Mouse (Mus musculus) thymus, adult 2 months (tissue): ENCODE data around the gene 4930513O06Rik.

Experiments
- CTCF ChIP-seq: fragments of 200-500 bp; IDR thresholded peaks from 2 replicates; pipeline ENCODE4 v1.5.1; 2012; ENCODE audit warnings: mild to moderate bottlenecking, control low read depth, low read length, moderate library complexity, borderline replicate concordance; ENCODE audit not compliant: control insufficient read depth, poor library complexity, insufficient read depth; ENCODE audit errors: extremely low read depth
- POLR2A ChIP-seq: fragments of 200-500 bp; IDR thresholded peaks from 2 replicates; pipeline ENCODE4 v1.6.1; 2012; ENCODE audit warnings: mild to moderate bottlenecking, low read length, control low read depth, moderate library complexity; ENCODE audit not compliant: control insufficient read depth, poor library complexity, insufficient read depth; ENCODE audit errors: extremely low read depth

GRCm38 (mm10) chrX:139097197-139097596 lies 11.2 kb downstream of the 4930513O06Rik start:
- no peak for TF ChIP-seq CTCF
- TF ChIP-seq POLR2A = no peak
